Mouse (Mus musculus) A20 (cell line): ENCODE measurements around the gene Qsox2.

ENCODE experiments used
- DNase-seq: peaks from one replicate; pipeline ENCODE4 v3.0.0-alpha.2; 2011; ENCODE audit warnings: low read depth, low spot score

The Qsox2 gene

DNA sequence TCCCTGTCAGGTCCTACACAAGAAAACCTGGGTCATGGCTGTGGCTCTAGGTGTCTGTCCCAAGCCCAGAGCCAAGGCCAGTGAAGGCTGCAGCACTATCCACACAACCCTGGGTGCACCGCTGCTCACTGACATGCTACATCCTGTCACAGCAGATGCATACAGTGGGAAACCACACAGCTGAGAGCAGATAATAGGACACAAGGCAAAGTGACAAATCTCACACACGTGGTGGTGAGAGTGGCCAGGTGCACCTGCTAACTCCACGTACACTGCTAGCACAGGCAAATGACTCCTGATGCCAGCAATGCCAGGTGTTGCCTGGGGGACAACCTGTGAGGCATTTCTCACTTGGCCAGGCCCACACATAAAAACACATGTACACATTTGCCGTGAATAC, 12.1 kb downstream of the Qsox2 start:
- DNase-seq: peak; percentile 10

DNA sequence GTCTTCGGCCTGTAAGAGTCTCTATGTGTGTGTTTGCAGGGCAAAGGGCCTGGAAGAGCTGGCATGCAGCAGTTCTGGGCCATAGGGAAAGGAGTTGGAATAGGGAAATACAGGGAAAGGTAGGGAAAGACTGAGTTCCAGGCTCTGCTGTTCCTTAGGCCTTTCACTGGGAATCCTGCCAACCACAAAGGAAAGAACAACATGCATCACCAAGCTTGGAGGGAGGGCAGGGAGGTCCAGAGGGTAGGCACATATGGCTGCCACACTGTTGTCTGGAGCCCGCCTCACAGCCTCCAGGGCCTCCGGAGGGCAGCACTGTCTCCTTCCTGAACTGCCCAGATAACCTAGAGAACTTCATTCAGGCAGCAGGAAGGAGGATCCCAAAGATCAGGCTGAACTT, 13.4 kb downstream of the Qsox2 start:
- DNase-seq: no peak

DNA sequence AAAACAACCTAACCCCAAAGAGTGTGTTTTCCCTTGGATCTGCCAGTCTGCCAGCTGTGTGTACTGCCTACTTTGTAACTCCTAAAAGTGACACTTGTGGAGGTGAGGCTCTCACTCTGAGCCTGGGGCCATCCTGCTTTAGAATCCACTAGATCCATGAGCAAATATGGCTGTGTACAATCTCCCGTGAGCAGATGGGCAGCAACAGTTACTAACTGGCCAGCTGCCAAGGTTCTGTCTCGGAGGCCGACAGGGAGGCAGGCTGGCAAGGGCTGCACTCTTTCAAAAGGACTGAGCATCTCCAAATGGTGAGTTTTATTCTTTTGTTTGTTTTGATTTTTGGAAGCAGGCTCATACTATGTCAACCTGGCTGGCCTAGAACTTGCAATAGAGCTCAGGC, 22.8 kb downstream of the Qsox2 start:
- no peak for DNase-seq

DNA sequence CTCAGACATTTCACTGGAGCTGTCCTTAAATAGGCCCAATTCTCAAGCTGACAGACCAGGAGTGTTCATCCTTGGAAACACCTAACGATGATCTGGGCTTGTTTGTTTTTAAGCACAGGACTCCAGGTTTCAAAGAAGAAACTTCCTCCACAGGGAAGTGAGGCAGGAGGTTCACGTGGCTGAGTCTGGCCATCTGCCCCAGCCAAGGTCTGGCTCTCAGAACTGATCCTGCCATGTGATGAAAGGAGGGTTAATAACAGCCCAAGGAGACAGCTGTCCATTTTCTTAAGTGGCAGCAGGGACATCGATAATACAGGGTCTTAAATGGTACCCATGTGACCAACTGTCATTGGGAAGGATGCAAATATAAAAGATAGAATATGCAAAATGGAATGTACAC, 27.8 kb downstream of the Qsox2 start:
- DNase-seq: no peak

DNA sequence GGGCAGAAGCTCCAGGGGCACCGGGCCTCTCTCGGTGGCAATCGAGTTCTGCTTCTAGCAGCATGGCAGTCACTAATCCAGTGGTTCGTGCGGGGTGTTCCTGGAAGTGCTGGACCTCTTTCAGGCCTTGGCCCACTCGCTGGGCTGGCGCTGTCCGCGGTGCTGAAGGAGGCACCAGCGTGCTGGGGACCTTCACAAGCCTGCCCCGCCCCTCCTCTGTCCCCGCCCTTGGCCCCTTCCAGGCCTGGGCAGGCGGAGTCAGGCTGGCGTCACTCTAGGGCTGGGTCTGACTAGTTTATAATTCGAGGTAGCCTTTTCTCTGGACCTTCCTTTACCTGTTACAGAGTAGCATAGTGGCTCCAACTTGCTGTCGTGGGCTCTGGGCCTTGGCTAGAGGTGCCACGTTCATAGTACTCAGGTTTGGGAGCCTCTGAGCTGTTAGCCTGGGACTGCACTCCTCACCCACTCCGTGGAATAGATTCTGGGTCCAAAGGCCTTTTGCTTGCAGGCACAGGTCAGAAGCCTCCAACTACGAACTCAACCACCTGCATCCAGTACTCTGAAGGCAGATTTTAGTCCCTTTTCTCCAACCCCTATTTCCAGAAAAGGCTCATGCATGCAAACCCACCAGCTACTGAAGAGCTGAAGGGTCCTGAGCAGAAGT, 29.1 kb downstream of the Qsox2 start, which contains the start of gene Lhx3:
TSS of gene Lhx3 (minus strand) at position 164 of the 664 bp plus-strand sequence.
- peak; percentile 44 for DNase-seq

DNA sequence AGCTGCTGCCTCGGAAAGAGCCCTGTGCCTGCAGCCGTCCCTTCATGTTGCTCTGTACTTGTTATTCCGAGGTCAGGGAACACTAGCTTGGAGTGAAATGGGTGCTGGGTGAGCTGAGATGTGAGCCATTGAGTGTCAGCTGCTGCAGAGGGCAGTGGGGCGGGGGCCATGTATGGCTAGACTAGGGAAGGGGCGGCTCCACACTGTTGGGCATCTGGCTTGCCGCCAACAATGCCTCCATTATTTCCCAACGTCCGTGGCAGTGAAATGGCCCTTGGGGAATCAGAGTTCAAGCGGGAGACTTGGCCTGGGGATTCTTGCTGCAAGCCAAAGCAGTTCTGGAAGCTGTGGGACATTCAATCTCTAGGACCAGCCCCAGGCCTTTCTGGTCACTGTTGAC, 29.8 kb downstream of the Qsox2 start:
- no peak for DNase-seq

DNA sequence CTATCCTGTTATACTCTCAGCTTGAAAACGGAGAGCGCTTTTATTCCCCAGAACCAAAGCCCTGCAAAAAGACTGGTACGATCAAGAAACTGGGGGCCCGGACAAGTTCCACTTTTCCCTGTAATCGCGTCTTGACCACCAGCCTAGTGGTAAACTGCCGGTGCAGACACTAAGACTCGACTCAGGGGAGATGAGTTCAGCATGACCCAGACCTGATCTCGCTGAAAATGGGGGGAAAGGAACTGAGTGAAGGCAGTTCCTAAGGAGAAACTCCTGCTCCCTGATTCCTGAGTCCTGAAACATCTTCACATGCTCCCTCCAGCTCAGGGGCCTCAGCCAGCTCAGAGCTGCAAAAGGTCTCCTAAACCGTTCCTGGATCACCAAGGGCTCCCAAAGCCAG, 31.6 kb downstream of the Qsox2 start:
- no peak for DNase-seq

DNA sequence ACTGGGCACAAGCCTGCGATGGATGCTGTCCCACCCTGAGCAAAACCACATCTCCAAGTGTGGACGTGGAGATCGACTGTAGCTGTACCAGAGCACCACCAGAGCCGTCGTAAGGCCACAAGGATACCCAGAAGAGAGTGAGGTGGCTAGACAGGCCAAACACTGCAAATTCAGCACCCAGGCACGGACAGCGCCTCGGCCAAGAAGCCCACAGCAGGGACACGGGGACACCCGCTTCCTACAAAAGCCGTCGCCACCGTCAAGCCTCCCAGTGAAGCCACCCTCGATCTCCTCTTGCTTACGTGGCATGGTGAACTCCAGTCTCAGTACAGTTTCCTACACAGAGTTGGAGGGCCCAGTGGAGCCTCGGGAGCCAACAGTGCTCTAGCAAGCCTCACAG, 32.2 kb downstream of the Qsox2 start:
- no peak for DNase-seq

DNA sequence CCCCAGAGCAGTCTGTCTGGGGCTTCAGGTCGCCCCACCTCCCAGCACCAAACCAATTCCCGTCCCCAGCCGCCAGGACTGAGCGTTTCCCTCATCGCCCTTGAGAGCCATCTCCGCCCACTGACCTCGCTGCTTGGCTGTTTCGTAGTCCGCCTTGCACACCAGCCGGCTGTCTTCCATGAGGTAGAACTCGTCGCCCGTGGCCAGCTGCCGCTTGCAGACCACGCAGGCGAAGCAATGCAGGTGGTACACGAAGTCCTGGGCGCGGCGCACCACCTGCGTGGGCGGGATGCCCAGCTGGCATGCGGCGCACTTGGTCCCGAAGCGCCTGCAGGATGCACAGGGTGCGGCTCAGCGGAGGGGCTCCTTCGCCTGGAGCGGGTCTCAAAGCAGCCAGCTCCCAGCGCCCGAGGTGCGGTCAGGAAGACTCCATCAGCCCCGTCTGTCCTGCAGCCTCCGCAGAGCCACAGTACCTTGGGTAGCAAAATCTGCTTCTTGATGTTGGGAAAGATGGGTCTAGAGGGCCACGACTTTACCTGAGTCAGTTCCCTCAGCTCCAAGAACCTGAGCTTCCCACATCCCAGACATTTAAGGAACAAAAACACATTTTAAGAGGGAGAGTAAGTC, 34.4 kb downstream of the Qsox2 start:
- DNase-seq: no peak

DNA sequence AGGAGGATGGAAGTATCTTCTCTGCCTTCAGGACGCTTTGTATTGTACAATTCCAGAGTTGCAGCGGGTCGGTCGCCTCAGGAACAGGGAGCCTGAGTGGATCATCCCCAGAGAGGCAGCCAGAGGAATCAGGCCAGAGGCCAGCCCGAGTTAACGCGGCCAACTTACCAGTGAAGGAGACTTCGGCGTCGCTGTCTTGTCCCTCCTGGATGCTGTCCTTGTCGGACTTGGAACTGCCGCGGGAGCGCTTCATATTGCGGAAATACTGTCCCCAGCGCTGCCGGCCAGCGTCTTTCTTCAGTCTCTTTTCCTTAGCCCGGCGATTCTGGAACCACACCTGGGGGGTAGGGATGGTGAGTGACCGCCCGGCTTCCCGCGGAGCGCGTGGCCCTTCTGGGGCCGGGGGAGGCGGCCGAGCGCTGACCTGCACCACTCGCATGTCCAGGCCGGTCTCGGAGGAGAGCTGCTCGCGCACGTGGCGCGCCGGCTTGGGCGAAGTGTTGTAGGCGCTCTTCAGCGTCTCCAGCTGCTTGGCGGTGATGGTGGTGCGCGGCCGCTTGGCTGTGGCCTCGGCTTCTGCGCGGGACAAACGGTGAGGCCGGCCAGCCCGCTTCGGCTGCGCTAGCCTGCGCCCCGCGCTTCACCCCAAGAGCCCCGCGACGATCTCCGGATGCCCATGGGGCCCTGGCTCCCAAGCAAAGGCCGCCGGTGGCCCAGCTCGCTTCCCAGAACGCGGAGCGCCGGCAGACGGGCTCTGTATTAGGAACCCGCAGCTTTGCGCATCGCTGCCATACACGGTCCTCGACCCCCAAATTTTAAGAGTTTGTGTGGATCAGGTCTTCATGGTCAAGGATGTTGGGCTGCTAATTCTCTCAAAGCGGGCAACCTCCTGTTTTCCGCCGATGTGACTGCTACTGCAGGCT, 35.1 kb downstream of the Qsox2 start:
- DNase-seq: no peak

DNA sequence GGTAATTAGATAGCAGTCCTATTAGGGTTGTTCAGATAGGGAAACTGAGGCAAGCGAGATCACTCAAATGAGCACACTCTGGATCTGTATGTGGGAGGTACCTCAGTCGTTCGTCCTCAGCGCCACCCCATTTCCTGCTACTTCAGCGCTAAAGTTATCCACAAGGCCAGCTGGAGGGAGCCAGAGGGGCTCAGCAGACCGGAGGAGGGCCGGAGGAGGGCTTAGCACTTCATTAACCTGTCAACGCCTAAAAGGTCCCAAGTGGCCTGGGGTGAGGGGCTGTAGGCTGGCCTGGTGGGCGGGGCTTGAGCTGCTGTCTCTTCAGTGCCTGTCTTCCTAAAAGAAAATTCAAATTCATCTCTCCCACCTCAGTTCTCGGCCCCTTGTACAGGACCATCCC, 38.8 kb downstream of the Qsox2 start:
- DNase-seq: no peak

DNA sequence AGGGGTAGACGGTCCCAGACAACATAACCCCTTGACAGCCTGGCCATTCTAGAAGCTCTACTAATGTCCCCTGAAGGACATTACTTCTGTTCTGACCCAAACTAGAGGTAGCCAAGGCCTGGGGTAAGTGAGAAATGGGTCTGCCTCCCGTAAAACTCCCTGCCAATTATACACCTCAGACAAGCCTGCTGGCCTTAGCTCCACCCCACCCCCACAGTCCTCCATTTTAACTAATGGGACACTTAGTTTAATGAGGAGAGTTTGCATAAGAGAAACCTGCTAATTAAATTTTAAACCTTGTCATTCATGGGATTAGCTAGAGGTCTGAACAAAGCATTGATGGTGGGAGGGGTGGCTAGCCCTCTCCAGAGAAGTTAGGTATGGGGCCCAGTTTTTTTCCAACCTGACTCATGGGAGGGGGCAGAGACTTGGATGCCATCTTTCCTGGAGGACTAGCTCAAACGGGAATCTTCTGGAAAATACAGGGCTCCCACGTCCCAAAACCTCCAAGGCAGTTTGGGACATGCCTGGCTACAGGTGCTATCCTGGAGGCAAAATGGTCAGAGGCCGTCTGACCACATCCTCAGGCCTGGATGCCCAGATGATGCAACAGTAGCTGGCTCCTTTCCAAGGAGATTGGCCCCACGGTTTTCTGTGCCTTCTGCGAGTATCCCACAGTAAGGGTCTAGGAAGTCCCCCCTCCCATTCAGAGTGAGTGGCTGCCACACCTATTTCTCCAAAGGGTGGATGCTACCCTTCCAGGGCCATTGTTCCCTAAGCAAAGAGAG, 42.6 kb downstream of the Qsox2 start:
- DNase-seq: no peak

DNA sequence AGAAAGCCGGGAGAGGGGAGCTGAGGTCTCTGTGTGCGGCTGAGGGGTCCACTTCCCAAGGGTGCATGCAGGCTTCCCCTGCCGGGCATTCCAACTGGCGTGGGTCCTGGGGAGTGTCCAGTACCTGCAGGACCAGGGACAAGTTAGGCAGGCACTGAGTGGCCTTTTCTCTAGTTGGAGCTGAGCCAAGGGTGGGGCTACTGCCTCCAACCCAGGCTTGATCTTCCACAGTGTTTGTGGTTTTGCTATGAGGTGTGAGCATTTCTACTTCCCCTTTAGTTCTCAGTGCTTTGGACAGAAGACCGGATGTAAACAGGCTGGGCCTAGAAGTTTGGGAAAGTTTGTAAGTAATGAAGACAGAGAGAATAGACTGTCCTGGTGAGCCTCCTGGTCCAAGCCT, 48.8 kb downstream of the Qsox2 start:
- DNase-seq: peak; percentile 82

DNA sequence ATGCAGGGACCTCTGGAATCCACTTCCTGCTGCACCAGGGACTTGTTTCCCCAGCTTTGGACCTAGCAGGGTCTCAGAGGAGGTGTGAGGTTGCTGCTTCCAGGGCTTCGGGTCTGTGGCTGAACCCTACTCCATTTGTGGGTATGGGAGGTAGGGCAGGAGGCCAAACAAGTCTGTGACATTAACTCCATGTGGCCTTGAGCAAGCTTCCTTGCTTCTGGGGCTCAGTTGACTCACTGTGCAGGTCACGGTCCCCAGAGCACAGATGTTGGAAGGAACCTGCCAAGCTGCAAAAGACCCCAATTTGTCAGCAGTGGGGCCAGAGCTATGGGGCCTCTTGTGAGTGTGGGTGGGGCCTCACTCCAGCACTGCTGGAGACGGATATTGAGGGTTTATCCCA, 53.0 kb downstream of the Qsox2 start:
- no peak for DNase-seq

DNA sequence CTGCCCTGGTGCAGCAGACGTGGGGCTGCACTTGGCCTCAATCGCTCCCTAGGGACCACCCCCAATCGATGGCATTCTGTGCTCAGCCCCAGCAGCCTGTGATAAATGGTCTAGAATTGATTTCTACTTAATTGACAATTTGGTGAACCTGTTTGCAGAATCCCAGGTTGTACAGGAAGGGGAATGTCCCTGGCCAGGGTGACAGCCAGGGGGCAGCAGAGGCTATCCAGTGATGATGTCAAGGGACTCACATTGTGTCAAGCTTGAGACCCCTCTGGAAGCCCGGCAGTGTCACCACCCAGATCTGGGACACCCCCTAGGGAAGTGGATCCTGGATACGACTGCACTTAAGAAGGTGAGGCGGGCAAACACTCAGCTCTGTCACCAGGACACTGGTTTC, 54.7 kb downstream of the Qsox2 start:
- DNase-seq: peak; percentile 49

DNA sequence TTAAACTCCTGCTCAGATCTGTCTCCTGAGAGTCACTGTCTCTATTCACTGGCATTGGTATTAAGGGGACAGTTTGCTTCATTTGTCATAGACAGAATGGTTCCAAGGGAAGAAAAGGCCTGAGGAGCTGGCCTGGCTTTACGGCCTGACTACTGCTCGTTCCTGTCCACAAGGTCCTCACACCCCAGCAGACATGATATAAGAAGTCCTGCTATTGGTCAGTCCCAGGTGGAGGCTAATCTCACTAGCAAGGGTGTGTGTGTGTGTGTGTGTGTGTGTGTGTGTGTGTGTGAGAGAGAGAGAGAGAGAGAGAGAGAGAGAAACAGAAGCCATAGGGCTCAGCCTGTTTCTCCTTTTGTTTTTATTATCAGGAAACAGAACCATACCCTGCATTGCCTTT, 60.1 kb downstream of the Qsox2 start:
- DNase-seq: no peak

DNA sequence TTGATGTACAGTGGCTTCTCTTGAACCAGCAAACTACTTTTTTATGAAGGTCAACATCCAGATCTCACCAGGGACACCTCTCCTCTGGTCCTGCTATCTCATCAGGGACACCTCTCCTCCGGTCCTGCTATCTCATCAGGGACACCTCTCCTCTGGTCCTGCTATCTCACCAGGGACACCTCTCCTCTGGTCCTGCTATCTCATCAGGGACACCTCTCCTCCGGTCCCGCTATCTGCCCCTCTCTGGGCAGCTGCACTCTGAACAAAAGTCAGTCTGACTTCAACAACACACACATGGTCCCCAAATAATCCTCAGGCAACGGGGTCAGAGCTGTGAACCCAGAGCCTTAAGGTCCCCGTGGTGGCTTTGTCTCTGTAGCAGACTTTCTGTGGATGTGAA, 60.6 kb downstream of the Qsox2 start:
- DNase-seq: no peak

DNA sequence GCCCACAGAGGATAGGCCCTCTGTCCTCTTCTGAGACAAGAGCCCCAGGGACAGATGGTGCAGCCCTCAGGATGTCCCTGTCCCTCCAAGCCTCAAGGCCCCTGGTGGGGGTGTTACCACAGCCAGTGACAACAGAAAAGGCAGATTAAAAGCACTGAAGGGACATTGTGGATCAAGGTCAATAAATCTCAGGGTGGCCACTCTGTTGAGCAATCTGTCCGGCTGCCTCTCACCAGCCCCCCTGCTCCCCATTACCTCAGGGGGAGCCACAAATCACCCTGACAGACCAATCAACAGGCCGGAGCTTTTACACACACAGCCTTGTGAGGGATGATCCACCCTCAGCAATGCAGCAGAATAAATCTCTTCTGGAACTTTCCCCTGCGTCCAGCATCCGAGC, 62.1 kb downstream of the Qsox2 start:
- no peak for DNase-seq

DNA sequence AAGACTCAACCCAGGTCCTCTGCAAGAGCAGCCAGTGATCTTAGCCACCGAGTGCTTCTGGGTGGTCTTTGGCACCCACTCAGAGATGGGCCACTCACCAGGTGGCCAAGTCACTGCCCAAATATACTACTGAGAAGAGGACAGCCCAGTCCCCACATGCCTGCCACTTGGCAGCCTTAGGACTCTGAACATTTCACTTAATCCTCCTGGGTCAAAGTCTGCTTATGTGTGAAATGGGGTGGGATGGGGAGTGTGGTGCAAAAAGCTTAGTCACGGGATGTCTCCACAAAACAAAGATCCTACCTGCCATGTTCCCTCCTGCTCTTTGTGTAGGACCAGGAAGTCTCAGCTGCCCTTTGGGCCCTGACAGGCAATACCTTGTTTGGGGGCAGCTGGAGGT, 65.2 kb downstream of the Qsox2 start:
- DNase-seq: no peak

DNA sequence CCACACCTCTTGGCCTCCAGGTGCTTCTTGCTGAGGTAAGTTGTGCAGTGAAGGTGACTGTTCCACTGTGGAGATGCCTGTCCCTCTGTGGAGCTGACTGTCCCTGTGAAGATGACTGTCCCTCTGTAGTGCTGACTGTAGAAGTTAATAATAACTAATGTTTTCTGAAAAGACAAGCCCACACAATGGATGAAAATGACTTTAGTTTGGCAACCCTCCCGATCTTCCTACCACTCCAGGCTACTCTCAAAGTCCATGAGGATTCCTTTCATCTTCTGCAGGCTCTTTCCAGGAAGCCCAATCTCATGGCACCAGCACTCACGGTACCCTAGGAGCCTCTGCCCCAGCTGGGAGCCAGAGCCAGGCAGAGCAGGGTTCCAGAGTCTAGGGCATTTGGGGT, 66.9 kb downstream of the Qsox2 start:
- no peak for DNase-seq

DNA sequence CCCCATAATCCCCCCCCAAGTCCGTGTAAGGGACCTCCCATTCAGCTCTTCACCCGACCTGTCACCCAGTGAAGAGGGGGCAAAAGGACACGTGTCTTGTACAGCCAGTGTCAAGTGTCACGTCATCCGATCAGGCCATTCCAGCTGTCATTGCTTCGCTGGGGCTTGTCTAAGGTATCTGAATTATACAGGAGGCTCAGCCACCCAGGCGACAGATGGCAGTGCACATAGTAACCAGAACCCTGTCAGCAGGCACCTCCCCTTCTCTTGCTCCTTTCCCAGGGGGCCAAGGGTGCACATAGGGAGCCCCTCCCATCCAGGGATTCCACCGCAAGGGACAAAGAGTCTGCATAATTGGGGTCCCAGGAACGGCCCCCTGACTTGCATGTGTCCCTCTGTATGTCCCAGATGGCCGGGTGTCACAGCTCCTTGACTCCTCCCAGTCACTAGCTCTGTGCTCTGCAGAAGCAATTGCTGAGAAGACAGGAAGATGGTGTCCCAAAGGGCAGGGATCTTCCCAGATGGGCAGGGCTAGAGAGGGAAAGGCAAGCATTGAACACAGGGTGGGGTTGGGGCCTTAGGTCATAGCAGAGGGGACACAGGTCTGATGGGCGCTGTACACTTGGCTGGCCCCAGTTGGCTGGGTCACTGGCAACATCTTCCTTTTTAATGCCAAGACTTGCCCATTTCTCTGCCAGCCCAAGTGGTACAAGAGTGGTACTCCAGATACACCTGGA, 68.3 kb downstream of the Qsox2 start:
- no peak for DNase-seq
